Mouse (Mus musculus): ENCODE data around the gene Txnrd2. TPM values are rescaled to one million over a fixed set of nuclear protein-coding genes. Genes with fewer than 3 reads are reported as not detected.

Gene Txnrd2
- polyA plus RNA-seq, 1 experiment from 2014 or later, result 83.7 TPM

- no peaks in the 10 kb centered on the region for H3K9me3 ChIP-seq (ENCODE audit: control insufficient read depth, low read length)
- no peak overlapping the region for H3K27ac ChIP-seq (ENCODE audit: low read depth, low read length)
- no peak overlapping the region for H3K9ac ChIP-seq (ENCODE audit: low read depth, low read length)
- no peaks in the 10 kb centered on the region for H3K27me3 ChIP-seq (replicated peaks; ENCODE audit: control insufficient read depth, insufficient read depth, low read length)
- peaks cover 16% of the 10 kb centered on the region; the same call in 1 of the 2 replicates for H3K36me3 ChIP-seq (ENCODE audit: control insufficient read depth, insufficient read depth, low read length)
- H3K4me1 ChIP-seq (replicated peaks; ENCODE audit: control insufficient read depth, insufficient read depth, low read length), result no peaks in the 10 kb centered on the region
- DNase-seq (ENCODE audit: low spot score), result no peak
- ATAC-seq (replicated peaks; ENCODE audit: low FRiP score), result no peak
- no peak overlapping the region for H3K4me2 ChIP-seq
- no peak overlapping the region for H3K4me3 ChIP-seq (ENCODE audit: low read depth, low read length)
Observed at GRCm38 (mm10) chr16:18447243-18447642, 21.1 kb downstream of the Txnrd2 start.

GRCm38 (mm10) chr16:18448104-18448503 lies 21.9 kb downstream of the Txnrd2 start:
- Histone ChIP-seq H3K36me3 (ENCODE audit: control insufficient read depth, insufficient read depth, low read length) (peaks cover 16% of the 10 kb centered on the region; the same call in 1 of the 2 replicates), H3K4me1 (replicated peaks; ENCODE audit: control insufficient read depth, insufficient read depth, low read length) (no peaks in the 10 kb centered on the region), H3K27ac (ENCODE audit: low read depth, low read length) (no peak overlapping the region), H3K9ac (ENCODE audit: low read depth, low read length) (no peak overlapping the region), H3K4me3 (ENCODE audit: low read depth, low read length) (no peak overlapping the region), H3K4me2 (no peak overlapping the region), H3K27me3 (replicated peaks; ENCODE audit: control insufficient read depth, insufficient read depth, low read length) (no peaks in the 10 kb centered on the region), H3K9me3 (ENCODE audit: control insufficient read depth, low read length) (no peaks in the 10 kb centered on the region)
- DNase-seq (ENCODE audit: low spot score), result no peak
- 70% methylated on average over 6 of the region's 6 CpGs for WGBS
- no peak for ATAC-seq (replicated peaks; ENCODE audit: low FRiP score)

- no peak for DNase-seq (ENCODE audit: low spot score)
- no peak overlapping the region for H3K9ac ChIP-seq (ENCODE audit: low read depth, low read length)
- peaks cover 13% of the 10 kb centered on the region; the same call in 1 of the 2 replicates for H3K36me3 ChIP-seq (ENCODE audit: control insufficient read depth, insufficient read depth, low read length)
- H3K9me3 ChIP-seq (ENCODE audit: control insufficient read depth, low read length), result no peaks in the 10 kb centered on the region
- no peak overlapping the region for H3K4me2 ChIP-seq
- no peaks in the 10 kb centered on the region for H3K4me1 ChIP-seq (replicated peaks; ENCODE audit: control insufficient read depth, insufficient read depth, low read length)
- ATAC-seq (replicated peaks; ENCODE audit: low FRiP score), result no peak
- no peak overlapping the region for H3K4me3 ChIP-seq (ENCODE audit: low read depth, low read length)
- H3K27ac ChIP-seq (ENCODE audit: low read depth, low read length), result no peak overlapping the region
- 92% methylated on average over 4 of the region's 4 CpGs for WGBS
- H3K27me3 ChIP-seq (replicated peaks; ENCODE audit: control insufficient read depth, insufficient read depth, low read length), result no peaks in the 10 kb centered on the region
Observed at GRCm38 (mm10) chr16:18449005-18449404, 22.8 kb downstream of the Txnrd2 start.

- Histone ChIP-seq H3K4me1 (replicated peaks; ENCODE audit: control insufficient read depth, insufficient read depth, low read length) (no peaks in the 10 kb centered on the region), H3K27me3 (replicated peaks; ENCODE audit: control insufficient read depth, insufficient read depth, low read length) (no peaks in the 10 kb centered on the region), H3K4me3 (ENCODE audit: low read depth, low read length) (no peak overlapping the region), H3K36me3 (ENCODE audit: control insufficient read depth, insufficient read depth, low read length) (peaks cover 13% of the 10 kb centered on the region), H3K9me3 (ENCODE audit: control insufficient read depth, low read length) (no peaks in the 10 kb centered on the region), H3K27ac (ENCODE audit: low read depth, low read length) (no peak overlapping the region), H3K4me2 (no peak overlapping the region), H3K9ac (ENCODE audit: low read depth, low read length) (no peak overlapping the region)
- WGBS, result 80% methylated on average over 9 of the region's 9 CpGs
- DNase-seq (ENCODE audit: low spot score), result no peak
- no peak for ATAC-seq (replicated peaks; ENCODE audit: low FRiP score)
Observed at GRCm38 (mm10) chr16:18451486-18452181, 25.4 kb downstream of the Txnrd2 start.

GRCm38 (mm10) chr16:18452361-18452862 lies 26.2 kb downstream of the Txnrd2 start:
- no peak for DNase-seq (ENCODE audit: low spot score)
- no peaks in the 10 kb centered on the region for H3K4me1 ChIP-seq (replicated peaks; ENCODE audit: control insufficient read depth, insufficient read depth, low read length)
- WGBS, result 88% methylated on average over 8 of the region's 8 CpGs
- peaks cover 18% of the 10 kb centered on the region for H3K36me3 ChIP-seq (ENCODE audit: control insufficient read depth, insufficient read depth, low read length)
- no peak for ATAC-seq (replicated peaks; ENCODE audit: low FRiP score)
- H3K4me2 ChIP-seq, result no peak overlapping the region
- H3K27me3 ChIP-seq (replicated peaks; ENCODE audit: control insufficient read depth, insufficient read depth, low read length), result no peaks in the 10 kb centered on the region
- H3K4me3 ChIP-seq (ENCODE audit: low read depth, low read length), result no peak overlapping the region
- no peak overlapping the region for H3K27ac ChIP-seq (ENCODE audit: low read depth, low read length)
- H3K9me3 ChIP-seq (ENCODE audit: control insufficient read depth, low read length), result no peaks in the 10 kb centered on the region
- no peak overlapping the region for H3K9ac ChIP-seq (ENCODE audit: low read depth, low read length)

GRCm38 (mm10) chr16:18453846-18454245 lies 27.7 kb downstream of the Txnrd2 start:
- H3K9me3 ChIP-seq (ENCODE audit: control insufficient read depth, low read length), result no peaks in the 10 kb centered on the region
- WGBS, result 50% methylated on average over 5 of the region's 5 CpGs
- DNase-seq (ENCODE audit: low spot score) (no peak), ATAC-seq (replicated peaks; ENCODE audit: low FRiP score) (no peak)
- H3K4me3 ChIP-seq (ENCODE audit: low read depth, low read length), result no peak overlapping the region
- H3K27ac ChIP-seq (ENCODE audit: low read depth, low read length), result no peak overlapping the region
- peaks cover 24% of the 10 kb centered on the region for H3K36me3 ChIP-seq (ENCODE audit: control insufficient read depth, insufficient read depth, low read length)
- no peak overlapping the region for H3K9ac ChIP-seq (ENCODE audit: low read depth, low read length)
- H3K4me2 ChIP-seq, result no peak overlapping the region
- peaks cover 7% of the 10 kb centered on the region for H3K4me1 ChIP-seq (replicated peaks; ENCODE audit: control insufficient read depth, insufficient read depth, low read length)
- no peaks in the 10 kb centered on the region for H3K27me3 ChIP-seq (replicated peaks; ENCODE audit: control insufficient read depth, insufficient read depth, low read length)

- ATAC-seq (replicated peaks; ENCODE audit: low FRiP score) (no peak), DNase-seq (ENCODE audit: low spot score) (no peak)
- H3K4me1 ChIP-seq (replicated peaks; ENCODE audit: control insufficient read depth, insufficient read depth, low read length), result peaks cover 23% of the 10 kb centered on the region
- H3K9ac ChIP-seq (ENCODE audit: low read depth, low read length), result no peak overlapping the region
- H3K9me3 ChIP-seq (ENCODE audit: control insufficient read depth, low read length), result no peaks in the 10 kb centered on the region
- H3K27me3 ChIP-seq (replicated peaks; ENCODE audit: control insufficient read depth, insufficient read depth, low read length), result no peaks in the 10 kb centered on the region
- H3K4me2 ChIP-seq, result no peak overlapping the region
- no peak overlapping the region for H3K4me3 ChIP-seq (ENCODE audit: low read depth, low read length)
- WGBS, result 87% methylated on average over 6 of the region's 6 CpGs
- H3K27ac ChIP-seq (ENCODE audit: low read depth, low read length), result no peak overlapping the region
- peaks cover 26% of the 10 kb centered on the region for H3K36me3 ChIP-seq (ENCODE audit: control insufficient read depth, insufficient read depth, low read length)
Observed at GRCm38 (mm10) chr16:18455407-18455806, 29.2 kb downstream of the Txnrd2 start.

- peak overlapping the region; percentile 45 for H3K4me2 ChIP-seq
- no peak overlapping the region for H3K9ac ChIP-seq (ENCODE audit: low read depth, low read length)
- H3K36me3 ChIP-seq (ENCODE audit: control insufficient read depth, insufficient read depth, low read length), result peaks cover 27% of the 10 kb centered on the region
Observed at GRCm38 (mm10) chr16:18458661-18459060, 32.5 kb downstream of the Txnrd2 start.

More at GRCm38 (mm10) chr16:18458661-18459060, 32.5 kb downstream of the Txnrd2 start:
- Histone ChIP-seq H3K27ac (ENCODE audit: low read depth, low read length) (no peak overlapping the region), H3K4me1 (replicated peaks; ENCODE audit: control insufficient read depth, insufficient read depth, low read length) (peaks cover 26% of the 10 kb centered on the region), H3K9me3 (ENCODE audit: control insufficient read depth, low read length) (no peaks in the 10 kb centered on the region), H3K4me3 (ENCODE audit: low read depth, low read length) (no peak overlapping the region), H3K27me3 (replicated peaks; ENCODE audit: control insufficient read depth, insufficient read depth, low read length) (no peaks in the 10 kb centered on the region)
- DNase-seq (ENCODE audit: low spot score) (no peak), ATAC-seq (replicated peaks; ENCODE audit: low FRiP score) (no peak)
